Mouse (Mus musculus): ENCODE results near the gene Tmem217.
"Not testable (repeated sequence)": the region's sequence is repeated elsewhere in the genome, so short reads cannot be mapped to it uniquely, and the experiment has no call there.

The Tmem217 gene

GRCm38 (mm10) chr17:29502005-29502668 is 50.0 kb downstream of the Tmem217 start:
- DNase-seq = no peak

- DNase-seq = no peak
Observed at GRCm38 (mm10) chr17:29500802-29501469, 51.2 kb downstream of the Tmem217 start.

GRCm38 (mm10) chr17:29500243-29500740 is 51.9 kb downstream of the Tmem217 start:
- DNase-seq = no peak

- no peak for DNase-seq
Observed at GRCm38 (mm10) chr17:29499511-29499910, 52.7 kb downstream of the Tmem217 start.

GRCm38 (mm10) chr17:29498952-29499351 is 53.2 kb downstream of the Tmem217 start:
- not testable (repeated sequence) for DNase-seq

GRCm38 (mm10) chr17:29498028-29498427 is 54.2 kb downstream of the Tmem217 start:
- no peak for DNase-seq

- not testable (repeated sequence) for DNase-seq
Observed at GRCm38 (mm10) chr17:29497481-29497880, 54.7 kb downstream of the Tmem217 start.

- no peak for DNase-seq
Observed at GRCm38 (mm10) chr17:29497071-29497354, 55.2 kb downstream of the Tmem217 start.

GRCm38 (mm10) chr17:29496211-29497070 is 55.7 kb downstream of the Tmem217 start:
- no peak for DNase-seq

- DNase-seq = no peak
Observed at GRCm38 (mm10) chr17:29494732-29495076, 57.5 kb downstream of the Tmem217 start.

GRCm38 (mm10) chr17:29494062-29494731 is 58.0 kb downstream of the Tmem217 start:
- DNase-seq = no peak

- no peak for DNase-seq
Observed at GRCm38 (mm10) chr17:29493461-29493980, 58.7 kb downstream of the Tmem217 start.

- DNase-seq = peak; percentile 31
Observed at GRCm38 (mm10) chr17:29492269-29493191, 59.7 kb downstream of the Tmem217 start.

- DNase-seq = no peak
Observed at GRCm38 (mm10) chr17:29491591-29492268, 60.5 kb downstream of the Tmem217 start.

- no peak for DNase-seq
Observed at GRCm38 (mm10) chr17:29490713-29491581, 61.2 kb downstream of the Tmem217 start, which contains the start of gene Pim1. Gene Pim1 (plus strand): TSS chr17:29490753.

- DNase-seq = peak; percentile 97
Observed at GRCm38 (mm10) chr17:29489971-29490712, 62.0 kb downstream of the Tmem217 start.

GRCm38 (mm10) chr17:29488978-29489970 is 62.9 kb downstream of the Tmem217 start:
- DNase-seq = no peak
